Mouse (Mus musculus): ENCODE measurements around the gene Vav3.

- TF ChIP-seq POLR2A (IDR thresholded peaks at IDR 0.05; ENCODE audit: borderline replicate concordance, insufficient read depth, low read length) (no peak), CTCF (IDR thresholded peaks at IDR 0.05; ENCODE audit: borderline replicate concordance, insufficient read depth, low read depth, low read length) (no peak)
Measured at GRCm38 (mm10) chr3:109511849-109512248, 171.4 kb downstream of the Vav3 start.
